Mouse (Mus musculus): ENCODE data around the gene Upb1.

DNA sequence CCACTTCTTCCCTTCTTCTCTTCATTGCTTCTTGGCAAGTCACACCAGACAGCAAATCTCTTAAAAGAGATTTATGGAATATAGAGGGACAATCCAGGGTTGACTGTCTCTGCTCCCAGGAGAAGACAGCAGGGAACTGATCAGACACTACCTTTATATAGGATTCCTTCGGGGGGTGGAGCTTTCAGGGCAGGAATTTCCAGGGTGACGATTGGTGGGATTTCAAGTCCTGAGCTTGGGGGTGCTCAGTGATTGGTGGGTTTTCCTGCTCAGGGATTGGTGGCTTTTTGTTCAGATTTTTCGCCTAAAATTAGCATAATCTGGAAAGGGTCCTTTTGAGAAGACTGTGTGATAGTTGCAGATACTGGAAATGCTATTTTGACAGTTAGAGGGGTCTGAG, 86.2 kb downstream of the Upb1 start:
- TF ChIP-seq POLR2A (IDR thresholded peaks at IDR 0.05; ENCODE audit: low read depth, low read length): no peak
- TF ChIP-seq CTCF (IDR thresholded peaks at IDR 0.05; ENCODE audit: extremely low read depth, insufficient read length, insufficient replicate concordance, low read depth, low read length): no peak

All from small intestine, adult 2 months (tissue).